In genomic region chr7:29455591-29455990, GRCm38 (mm10) we compare ENCODE assay signal across 21 mouse cellular contexts.
DNase-seq lines count a peak whose midpoint lies in the region; ATAC-seq lines count a peak whose summit lies in the region.
"Had no signal": no experiment of that assay in that cellular context is flagged by ENCODE, and none has a peak within 500 bp of the region (broad histone marks: within the 10 kb centered on the region; RNA-seq: fewer than 3 reads in every experiment).

No protein-coding gene starts in this region.

- peaks cover 35% of the 10 kb centered on the region for H3K4me1 ChIP-seq in forebrain, embryonic 13.5 days
- H3K4me1 ChIP-seq in forebrain, embryonic 16.5 days (replicated peaks; ENCODE audit: control insufficient read depth, insufficient read depth, low read length): peaks cover 17% of the 10 kb centered on the region
- peaks cover 19% of the 10 kb centered on the region for H3K4me1 ChIP-seq in midbrain, embryonic 11.5 days (ENCODE audit: control insufficient read depth, insufficient read depth, low read length)
- H3K4me1 ChIP-seq in midbrain, embryonic 16.5 days (ENCODE audit: control insufficient read depth, insufficient read depth, low read length): peaks cover 15% of the 10 kb centered on the region

- no peaks in the 10 kb centered on the region for H3K27me3 ChIP-seq in forebrain, embryonic 13.5 days
- H3K27me3 ChIP-seq in forebrain, embryonic 16.5 days (replicated peaks; ENCODE audit: control insufficient read depth, insufficient read depth, low read length): no peaks in the 10 kb centered on the region
- H3K27me3 ChIP-seq in midbrain, embryonic 11.5 days (ENCODE audit: control insufficient read depth, insufficient read depth, low read length): no peaks in the 10 kb centered on the region; the same call in 1 of the 2 replicates
- no peaks in the 10 kb centered on the region for H3K27me3 ChIP-seq in midbrain, embryonic 16.5 days (ENCODE audit: control insufficient read depth, insufficient read depth, low read depth, low read length)
- H3K27me3 ChIP-seq: limb, embryonic 12.5 days; liver, embryonic 12.5 days; midbrain, embryonic 15.5 days had no signal

- DNase-seq in midbrain, embryonic 11.5 days (ENCODE audit: low spot score, missing footprints): no peak
- peak; percentile 88 for DNase-seq in R1 (ENCODE audit: low read depth, low spot score)
- no peak for DNase-seq in kidney, postnatal 4 days
- no peak for DNase-seq in yolk sac, embryonic 10.5 days (ENCODE audit: low spot score)
- DNase-seq: adrenal gland, postnatal 10 days; cerebellum, postnatal 14 days; heart, postnatal 10 days; kidney, adult 9 months; lung, adult 2 months; right cerebral cortex, postnatal 4 days; thymus, postnatal 4 days had no signal

- H3K4me2 ChIP-seq in forebrain, embryonic 13.5 days: no peak overlapping the region
- no peak overlapping the region for H3K4me2 ChIP-seq in forebrain, embryonic 16.5 days (ENCODE audit: low read length)
- H3K4me2 ChIP-seq in midbrain, embryonic 11.5 days: no peak overlapping the region
- H3K4me2 ChIP-seq in midbrain, embryonic 16.5 days (ENCODE audit: low read length): no peak overlapping the region
- H3K4me2 ChIP-seq: heart, embryonic 11.5 days; limb, embryonic 12.5 days; liver, embryonic 12.5 days; midbrain, embryonic 15.5 days had no signal

- ATAC-seq in forebrain, embryonic 13.5 days: no peak
- no peak for ATAC-seq in forebrain, embryonic 16.5 days
- no peak for ATAC-seq in midbrain, embryonic 11.5 days (ENCODE audit: low FRiP score)
- no peak for ATAC-seq in midbrain, embryonic 16.5 days
- ATAC-seq in granulocyte monocyte progenitor cell, adult 5-6 weeks (replicated peaks; ENCODE audit: poor library complexity, severe bottlenecking): peak; percentile 19; the same call in 1 of the 2 replicates
- ATAC-seq: activated CD4-positive, CD25-positive, alpha-beta regulatory T cell, adult 4 months; liver, embryonic 12.5 days; midbrain, embryonic 15.5 days had no signal

- H3K4me3 ChIP-seq in forebrain, embryonic 13.5 days: no peak overlapping the region
- H3K4me3 ChIP-seq in forebrain, embryonic 16.5 days (replicated peaks; ENCODE audit: low read length): no peak overlapping the region
- H3K4me3 ChIP-seq in midbrain, embryonic 11.5 days (ENCODE audit: low read depth, low read length): no peak overlapping the region
- H3K4me3 ChIP-seq in midbrain, embryonic 16.5 days (ENCODE audit: low read depth, low read length): no peak overlapping the region
- H3K4me3 ChIP-seq: limb, embryonic 12.5 days; liver, embryonic 12.5 days; megakaryocyte, embryonic 14.5 days; midbrain, embryonic 15.5 days had no signal

- 53% methylated on average over 6 of the region's 6 CpGs for WGBS in forebrain, embryonic 13.5 days
- 52% methylated on average over 6 of the region's 6 CpGs for WGBS in forebrain, embryonic 16.5 days
- WGBS in midbrain, embryonic 11.5 days: 66% methylated on average over 6 of the region's 6 CpGs
- WGBS in midbrain, embryonic 16.5 days: 55% methylated on average over 6 of the region's 6 CpGs

- H3K9me3 ChIP-seq in forebrain, embryonic 13.5 days (replicated peaks): no peaks in the 10 kb centered on the region
- no peaks in the 10 kb centered on the region for H3K9me3 ChIP-seq in forebrain, embryonic 16.5 days (ENCODE audit: control insufficient read depth, low read length)
- H3K9me3 ChIP-seq in midbrain, embryonic 11.5 days (ENCODE audit: control insufficient read depth, low read length): no peaks in the 10 kb centered on the region; the same call in 1 of the 2 replicates
- H3K9me3 ChIP-seq in midbrain, embryonic 16.5 days (replicated peaks; ENCODE audit: control insufficient read depth, low read length, poor library complexity, severe bottlenecking): no peaks in the 10 kb centered on the region
- H3K9me3 ChIP-seq: limb, embryonic 12.5 days; liver, embryonic 12.5 days; midbrain, embryonic 15.5 days had no signal

- no peaks in the 10 kb centered on the region for H3K36me3 ChIP-seq in forebrain, embryonic 13.5 days (ENCODE audit: poor library complexity, severe bottlenecking)
- H3K36me3 ChIP-seq in forebrain, embryonic 16.5 days (ENCODE audit: control insufficient read depth, insufficient read depth): no peaks in the 10 kb centered on the region
- H3K36me3 ChIP-seq in midbrain, embryonic 11.5 days (ENCODE audit: control insufficient read depth, insufficient read depth, low read length): no peaks in the 10 kb centered on the region
- H3K36me3 ChIP-seq in midbrain, embryonic 16.5 days (ENCODE audit: control insufficient read depth, insufficient read depth, low read length): no peaks in the 10 kb centered on the region
- H3K36me3 ChIP-seq: limb, embryonic 12.5 days; liver, embryonic 12.5 days; midbrain, embryonic 15.5 days had no signal

- no peak overlapping the region for H3K9ac ChIP-seq in forebrain, embryonic 13.5 days
- no peak overlapping the region for H3K9ac ChIP-seq in forebrain, embryonic 16.5 days (replicated peaks; ENCODE audit: low read depth, low read length)
- H3K9ac ChIP-seq in midbrain, embryonic 11.5 days (ENCODE audit: low read length): 0 out of 2 replicates have a peak overlapping the region, but pooled peaks have one; percentile 16
- no peak overlapping the region for H3K9ac ChIP-seq in midbrain, embryonic 16.5 days (ENCODE audit: low read depth, low read length)
- H3K9ac ChIP-seq: limb, embryonic 12.5 days; liver, embryonic 12.5 days; midbrain, embryonic 15.5 days had no signal

- H3K27ac ChIP-seq in forebrain, embryonic 13.5 days: peak overlapping the region; percentile 35; the same call in 1 of the 2 replicates
- H3K27ac ChIP-seq in forebrain, embryonic 16.5 days (ENCODE audit: low read length): no peak overlapping the region
- no peak overlapping the region for H3K27ac ChIP-seq in midbrain, embryonic 11.5 days (ENCODE audit: low read depth, low read length)
- H3K27ac ChIP-seq in midbrain, embryonic 16.5 days (ENCODE audit: low read length): no peak overlapping the region
- H3K27ac ChIP-seq: limb, embryonic 12.5 days; liver, embryonic 12.5 days; midbrain, embryonic 15.5 days had no signal
